Mouse (Mus musculus) midbrain, embryonic 15.5 days (tissue): ENCODE measurements around the gene Dut. TPM values are rescaled to one million over a fixed set of nuclear protein-coding genes. Genes with fewer than 3 reads are reported as not detected.

Source experiments
- polyA plus RNA-seq: library from polyadenylated mRNA; unstranded; fragments of >200 nt; fragmentation: Nextera tagmentation; extraction: Ambion mirVana; gene quantifications from 2 replicates; pipeline ENCODE4 v1.2.1, GENCODE M21; 2015

Dut gene
- polyA plus RNA-seq, 1 experiment from 2014 or later, result 70.2 TPM

Other genes with a start within 250 kb of the Dut start
- gene Slc24a5, start 179.1 kb upstream of the Dut start, polyA plus RNA-seq, result 4.0 and 4.8 TPM in 2 replicates
- 184 and 201 TPM in 2 replicates for gene Myef2, start 123.5 kb upstream of the Dut start, polyA plus RNA-seq
- gene Ctxn2, start 110.5 kb upstream of the Dut start, polyA plus RNA-seq, result 18.9 and 19.3 TPM in 2 replicates
- not detected in 2 replicates for gene Slc12a1, start 94.7 kb upstream of the Dut start, polyA plus RNA-seq